Mouse (Mus musculus) limb, embryonic 10.5 days (tissue): Measurements from ENCODE around the gene Hes6. TPM values are rescaled to one million over a fixed set of nuclear protein-coding genes. Genes with fewer than 3 reads are reported as not detected.
A peak's percentile ranks its signal among the peaks of the same experiment; 100 is the strongest.

Experiments
- DNase-seq: peaks from one replicate; pipeline ENCODE4 v3.0.0-alpha.2; 2017; ENCODE audit warnings: low spot score
- H3K27ac ChIP-seq: fragments of 300-500 bp; sonication (generic); 2 replicates; pipeline ENCODE4 v1.5.1; 2016; ENCODE audit warnings: mild to moderate bottlenecking
- H3K27me3 ChIP-seq: fragments of 300-500 bp; sonication (generic); 2 replicates; pipeline ENCODE4 v1.6.1; 2016; ENCODE audit warnings: low read depth, mild to moderate bottlenecking; ENCODE audit not compliant: poor library complexity, severe bottlenecking
- H3K36me3 ChIP-seq: fragments of 300-500 bp; sonication (generic); 2 replicates; pipeline ENCODE4 v1.6.1; 2016; ENCODE audit warnings: mild to moderate bottlenecking, moderate library complexity
- H3K4me1 ChIP-seq: fragments of 300-500 bp; sonication (generic); 2 replicates; pipeline ENCODE4 v1.6.1; 2016
- H3K4me3 ChIP-seq: fragments of 300-500 bp; sonication (generic); 2 replicates; pipeline ENCODE4 v1.5.1; 2016; ENCODE audit warnings: mild to moderate bottlenecking, moderate library complexity
- H3K9me3 ChIP-seq: fragments of 300-500 bp; sonication (generic); replicated peaks from 2 replicates; pipeline ENCODE4 v1.6.1; 2016; ENCODE audit warnings: mild to moderate bottlenecking
- WGBS: fragments of 180-500 bp; shearing (Covaris S2); methylation state at CpG from one replicate; pipeline ENCODE4 v1.1.7; 2016; 5-methylcytosine and 5-hydroxymethylcytosine counted together
- polyA plus RNA-seq: library from polyadenylated mRNA; unstranded; fragments of >200 nt; fragmentation: Nextera tagmentation; extraction: Ambion mirVana; gene quantifications from 2 replicates; pipeline ENCODE4 v1.2.1, GENCODE M21; 2016

The Hes6 gene
- polyA plus RNA-seq, 1 experiment from 2014 or later = 111 TPM

GRCm38 (mm10) chr1:91413030-91413506, 770 bp downstream of the Hes6 start:
- H3K27me3 ChIP-seq = peaks cover 10% of the 10 kb centered on the region; the same call in 1 of the 2 replicates
- peak overlapping the region; percentile 95 for H3K27ac ChIP-seq
- DNase-seq = peak; percentile 93
- peaks cover 53% of the 10 kb centered on the region for H3K4me1 ChIP-seq
- H3K36me3 ChIP-seq = peaks cover 10% of the 10 kb centered on the region
- no peaks in the 10 kb centered on the region for H3K9me3 ChIP-seq
- peak overlapping the region; percentile 68 for H3K4me3 ChIP-seq
- 0% methylated on average over 34 of the region's 34 CpGs for WGBS

GRCm38 (mm10) chr1:91412286-91413029, 1.4 kb downstream of the Hes6 start:
- Histone ChIP-seq H3K27me3 (peaks cover 10% of the 10 kb centered on the region; the same call in 1 of the 2 replicates), H3K27ac (peak overlapping the region; percentile 95), H3K4me3 (peak overlapping the region; percentile 68), H3K9me3 (no peaks in the 10 kb centered on the region), H3K4me1 (peaks cover 53% of the 10 kb centered on the region), H3K36me3 (peaks cover 10% of the 10 kb centered on the region)
- no peak for DNase-seq
- 4% methylated on average over 63 of the region's 65 CpGs for WGBS

- Histone ChIP-seq H3K27me3 (peaks cover 10% of the 10 kb centered on the region; the same call in 1 of the 2 replicates), H3K27ac (peak overlapping the region; percentile 95), H3K4me1 (peaks cover 53% of the 10 kb centered on the region), H3K9me3 (no peaks in the 10 kb centered on the region), H3K4me3 (peak overlapping the region; percentile 68), H3K36me3 (peaks cover 10% of the 10 kb centered on the region)
- DNase-seq = no peak
- 63% methylated on average over 8 of the region's 8 CpGs for WGBS
Observed at GRCm38 (mm10) chr1:91411631-91412285, 2.1 kb downstream of the Hes6 start.

GRCm38 (mm10) chr1:91407819-91408218, 6.0 kb downstream of the Hes6 start:
- peaks cover 10% of the 10 kb centered on the region for H3K36me3 ChIP-seq
- H3K27me3 ChIP-seq = peaks cover 21% of the 10 kb centered on the region
- H3K4me3 ChIP-seq = no peak overlapping the region
- peaks cover 29% of the 10 kb centered on the region for H3K4me1 ChIP-seq
- H3K9me3 ChIP-seq = no peaks in the 10 kb centered on the region
- no peak for DNase-seq
- 78% methylated on average over 4 of the region's 4 CpGs for WGBS
- no peak overlapping the region for H3K27ac ChIP-seq

GRCm38 (mm10) chr1:91405406-91406169, 8.2 kb downstream of the Hes6 start:
- Histone ChIP-seq H3K9me3 (no peaks in the 10 kb centered on the region), H3K4me1 (peaks cover 10% of the 10 kb centered on the region), H3K27me3 (peaks cover 11% of the 10 kb centered on the region), H3K36me3 (no peaks in the 10 kb centered on the region), H3K27ac (no peak overlapping the region), H3K4me3 (no peak overlapping the region)
- WGBS = 57% methylated on average over 23 of the region's 23 CpGs
- DNase-seq = no peak

GRCm38 (mm10) chr1:91404976-91405375, 8.9 kb downstream of the Hes6 start:
- peaks cover 4% of the 10 kb centered on the region for H3K4me1 ChIP-seq
- no peak overlapping the region for H3K27ac ChIP-seq
- WGBS = 29% methylated on average over 1 of the region's 1 CpGs
- H3K36me3 ChIP-seq = no peaks in the 10 kb centered on the region
- no peak for DNase-seq
- H3K27me3 ChIP-seq = peaks cover 11% of the 10 kb centered on the region
- H3K9me3 ChIP-seq = no peaks in the 10 kb centered on the region
- H3K4me3 ChIP-seq = no peak overlapping the region

GRCm38 (mm10) chr1:91398260-91399062, 15.4 kb downstream of the Hes6 start, which contains the start of gene Ilkap:
Gene Ilkap (minus strand): TSS chr1:91398815.
- peak within 1 kb of the TSS; percentile 96 for H3K27ac ChIP-seq
- H3K4me3 ChIP-seq = peak within 1 kb of the TSS; percentile 80
- peak; percentile 90 for DNase-seq
- no peaks in the 10 kb centered on the region for H3K27me3 ChIP-seq
- peaks cover 33% of the 10 kb centered on the region for H3K36me3 ChIP-seq
- peaks cover 18% of the 10 kb centered on the region for H3K4me1 ChIP-seq
- no peaks in the 10 kb centered on the region for H3K9me3 ChIP-seq
- under 1% methylated on average over 90 of the region's 91 CpGs for WGBS

- 2% methylated on average over 12 of the region's 12 CpGs for WGBS
- Histone ChIP-seq H3K36me3 (peaks cover 38% of the 10 kb centered on the region), H3K27me3 (no peaks in the 10 kb centered on the region), H3K9me3 (no peaks in the 10 kb centered on the region), H3K4me1 (peaks cover 18% of the 10 kb centered on the region), H3K27ac (peak overlapping the region; percentile 96), H3K4me3 (peak overlapping the region; percentile 80)
- no peak for DNase-seq
Observed at GRCm38 (mm10) chr1:91397927-91398259, 15.9 kb downstream of the Hes6 start.

- H3K4me1 ChIP-seq = no peaks in the 10 kb centered on the region
- 94% methylated on average over 5 of the region's 5 CpGs for WGBS
- DNase-seq = no peak
- H3K4me3 ChIP-seq = no peak overlapping the region
- peaks cover 100% of the 10 kb centered on the region for H3K36me3 ChIP-seq
- no peaks in the 10 kb centered on the region for H3K9me3 ChIP-seq
- no peak overlapping the region for H3K27ac ChIP-seq
- H3K27me3 ChIP-seq = no peaks in the 10 kb centered on the region
Observed at GRCm38 (mm10) chr1:91390369-91390768, 23.5 kb downstream of the Hes6 start.

- no peak for DNase-seq
- Histone ChIP-seq H3K27me3 (no peaks in the 10 kb centered on the region), H3K4me1 (no peaks in the 10 kb centered on the region), H3K9me3 (no peaks in the 10 kb centered on the region), H3K27ac (no peak overlapping the region), H3K36me3 (peaks cover 96% of the 10 kb centered on the region), H3K4me3 (no peak overlapping the region)
- WGBS = 92% methylated on average over 4 of the region's 4 CpGs
Observed at GRCm38 (mm10) chr1:91381091-91381471, 32.8 kb downstream of the Hes6 start.

GRCm38 (mm10) chr1:91380453-91381090, 33.3 kb downstream of the Hes6 start:
- Histone ChIP-seq H3K27ac (no peak overlapping the region), H3K4me3 (no peak overlapping the region), H3K9me3 (no peaks in the 10 kb centered on the region), H3K27me3 (no peaks in the 10 kb centered on the region), H3K36me3 (peaks cover 96% of the 10 kb centered on the region), H3K4me1 (no peaks in the 10 kb centered on the region)
- 68% methylated on average over 7 of the region's 7 CpGs for WGBS
- DNase-seq = peak; percentile 78

- H3K27me3 ChIP-seq = 0 out of 2 replicates have a peak, but pooled peaks cover under 1% of the 10 kb centered on the region
- no peak overlapping the region for H3K27ac ChIP-seq
- no peak for DNase-seq
- H3K36me3 ChIP-seq = peaks cover 93% of the 10 kb centered on the region
- no peak overlapping the region for H3K4me3 ChIP-seq
- H3K4me1 ChIP-seq = no peaks in the 10 kb centered on the region
- WGBS = 96% methylated on average over 6 of the region's 6 CpGs
- H3K9me3 ChIP-seq = no peaks in the 10 kb centered on the region
Observed at GRCm38 (mm10) chr1:91373414-91373835, 40.4 kb downstream of the Hes6 start.
